Mouse (Mus musculus) CH12.LX (cell line): ENCODE data around the gene Cenpt.

ENCODE experiments used
- CTCF ChIP-seq, 2 experiments: IDR thresholded peaks in 1 of 2; conservative IDR thresholded peaks in 1 of 2; 2 replicates each; pipeline ENCODE4 v1.5.1; 2011 to 2012; ENCODE audit warnings: low read depth in 2 of 2, low read length in 2 of 2, improper control_type of control experiment in 1 of 2, inconsistent platforms in 1 of 2, mild to moderate bottlenecking in 1 of 2, moderate library complexity in 1 of 2
- E2F4 ChIP-seq: IDR thresholded peaks from 2 replicates; pipeline ENCODE4 v1.6.1; 2011; ENCODE audit warnings: low read depth, low read length, improper control_type of control experiment; ENCODE audit not compliant: insufficient replicate concordance
- MAZ ChIP-seq: IDR thresholded peaks from 2 replicates; pipeline ENCODE4 v1.6.1; 2012; ENCODE audit warnings: low read depth, mild to moderate bottlenecking, inconsistent platforms, low read length, improper control_type of control experiment, moderate library complexity
- UBTF ChIP-seq: IDR thresholded peaks from 2 replicates; pipeline ENCODE4 v1.6.1; 2012; ENCODE audit warnings: low read depth, mild to moderate bottlenecking, inconsistent platforms, low read length, improper control_type of control experiment, moderate library complexity

DNA sequence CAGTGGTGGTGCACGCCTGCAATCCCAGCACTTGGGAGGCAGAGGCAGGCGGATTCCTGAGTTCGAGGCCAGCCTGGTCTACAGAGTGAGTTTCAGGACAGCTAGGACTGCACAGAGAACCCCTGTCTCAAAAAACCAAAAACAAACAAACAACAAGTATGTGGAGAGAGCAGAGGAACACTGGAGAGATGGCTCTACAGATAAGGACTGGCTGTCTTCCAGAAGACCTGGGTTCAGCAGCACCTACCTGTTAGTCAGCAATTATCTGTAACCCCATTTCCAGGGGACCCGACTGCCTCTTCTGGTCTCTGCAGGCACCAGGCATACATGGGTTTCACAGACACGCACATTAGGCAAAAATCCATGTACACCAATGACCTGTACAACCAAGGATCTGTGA is 13.9 kb downstream of the Cenpt start:
- no peak for TF ChIP-seq MAZ
- TF ChIP-seq CTCF (conservative IDR thresholded peaks at IDR 0.05 in 1 of 2, IDR thresholded peaks at IDR 0.05 in 1 of 2; ENCODE audit: low read depth in 2 of 2, low read length in 2 of 2) = no peak
- TF ChIP-seq UBTF = no peak
- TF ChIP-seq E2F4 = no peak
